Mouse (Mus musculus) MEL (cell line): ENCODE measurements at regions not wholly inside any gene's neighbourhood (a gene's known extent, or its start where the extent isn't known, plus 50 kb on each side); places are given as distances from the start of the nearest gene placed in this dataset.

Source experiments
- DNase-seq: peaks from one replicate; pipeline ENCODE4 v3.0.0; 2011; ENCODE audit warnings: low read depth, low spot score
- H3K27ac ChIP-seq: 2 replicates; pipeline ENCODE4 v1.5.1; 2012; ENCODE audit warnings: low read depth, mild to moderate bottlenecking, control low read depth, low read length, moderate library complexity; ENCODE audit not compliant: control insufficient read depth
- H3K27me3 ChIP-seq, 2 experiments: fragments of 150-350 bp in 1 of 2; sonication (generic) in 1 of 2; 2 replicates each; pipeline ENCODE4 v1.6.1; 2012; ENCODE audit warnings: low read length in 2 of 2, mild to moderate bottlenecking in 2 of 2, improper control_type of control experiment in 1 of 2, moderate library complexity in 1 of 2; ENCODE audit not compliant: insufficient read depth in 2 of 2, control insufficient read depth in 1 of 2
- H3K36me3 ChIP-seq, 2 experiments: 2 replicates each; pipeline ENCODE4 v1.6.1; 2012 to 2014; ENCODE audit warnings: low read length in 2 of 2, improper control_type of control experiment in 1 of 2, inconsistent platforms in 1 of 2, mild to moderate bottlenecking in 1 of 2; ENCODE audit not compliant: insufficient read depth in 2 of 2, control insufficient read depth in 1 of 2
- H3K4me1 ChIP-seq, 2 experiments: fragments of 150-350 bp in 1 of 2; sonication (generic) in 1 of 2; 2 replicates each; pipeline ENCODE4 v1.6.1; 2012; ENCODE audit warnings: low read length in 2 of 2, improper control_type of control experiment in 1 of 2, mild to moderate bottlenecking in 1 of 2; ENCODE audit not compliant: insufficient read depth in 2 of 2, control insufficient read depth in 1 of 2
- H3K4me3 ChIP-seq, 2 experiments: fragments of 150-350 bp in 1 of 2; sonication (generic) in 1 of 2; 2 replicates each; pipeline ENCODE4 v1.5.1; 2012; ENCODE audit warnings: low read depth in 2 of 2, low read length in 2 of 2, mild to moderate bottlenecking in 2 of 2, moderate library complexity in 2 of 2, control low read depth in 1 of 2, improper control_type of control experiment in 1 of 2; ENCODE audit not compliant: control insufficient read depth in 1 of 2, insufficient read depth in 1 of 2
- H3K79me2 ChIP-seq: 2 replicates; pipeline ENCODE4 v1.6.1; 2012; ENCODE audit warnings: mild to moderate bottlenecking, low read length, moderate library complexity; ENCODE audit not compliant: control insufficient read depth, poor library complexity, insufficient read depth
- H3K9ac ChIP-seq: 2 replicates; pipeline ENCODE4 v1.6.1; 2012; ENCODE audit warnings: low read depth, mild to moderate bottlenecking, control low read depth, low read length, moderate library complexity; ENCODE audit not compliant: control insufficient read depth, poor library complexity, severe bottlenecking
- H3K9me3 ChIP-seq: fragments of 150-350 bp; sonication (generic); replicated peaks from 2 replicates; pipeline ENCODE4 v1.6.1; 2012; ENCODE audit warnings: mild to moderate bottlenecking, low read length, improper control_type of control experiment, moderate library complexity; ENCODE audit not compliant: insufficient read depth
- CHD2 ChIP-seq: IDR thresholded peaks from 2 replicates; pipeline ENCODE4 v1.6.1; 2011; ENCODE audit warnings: low read length, improper control_type of control experiment
- CTCF ChIP-seq, 3 experiments: IDR thresholded peaks in 2 of 3; conservative IDR thresholded peaks in 1 of 3; 2 replicates each; pipeline ENCODE4 v1.5.1; 2011 to 2012; ENCODE audit warnings: low read length in 3 of 3, low read depth in 2 of 3, mild to moderate bottlenecking in 2 of 3, improper control_type of control experiment in 1 of 3, inconsistent platforms in 1 of 3, mixed read lengths in 1 of 3, moderate library complexity in 1 of 3; ENCODE audit not compliant: control insufficient read depth in 1 of 3, insufficient read depth in 1 of 3, poor library complexity in 1 of 3, severe bottlenecking in 1 of 3
- E2F4 ChIP-seq: IDR thresholded peaks from 2 replicates; pipeline ENCODE4 v1.6.1; 2011; ENCODE audit warnings: low read depth, low read length, improper control_type of control experiment, borderline replicate concordance
- ELF1 ChIP-seq: IDR thresholded peaks from 2 replicates; pipeline ENCODE4 v1.6.1; 2014; ENCODE audit warnings: low read depth, mild to moderate bottlenecking, inconsistent platforms, low read length, improper control_type of control experiment, moderate library complexity
- EP300 ChIP-seq, 2 experiments: IDR thresholded peaks; 2 replicates each; pipeline ENCODE4 v1.6.1; 2011; ENCODE audit warnings: improper control_type of control experiment in 2 of 2, low read length in 2 of 2, low read depth in 1 of 2, mild to moderate bottlenecking in 1 of 2
- ETS1 ChIP-seq: IDR thresholded peaks from 2 replicates; pipeline ENCODE4 v1.6.1; 2012; ENCODE audit warnings: low read depth, mild to moderate bottlenecking, inconsistent platforms, low read length, improper control_type of control experiment, moderate library complexity
- HCFC1 ChIP-seq: IDR thresholded peaks from 2 replicates; pipeline ENCODE4 v1.6.1; 2012; ENCODE audit warnings: low read depth, mild to moderate bottlenecking, inconsistent platforms, low read length, improper control_type of control experiment, moderate library complexity
- KAT2A ChIP-seq: conservative IDR thresholded peaks from 2 replicates; pipeline ENCODE4 v1.6.1; 2012; ENCODE audit warnings: low read depth, low read length, improper control_type of control experiment, inconsistent platforms
- MAFK ChIP-seq: IDR thresholded peaks from 2 replicates; pipeline ENCODE4 v1.6.1; 2011; ENCODE audit warnings: low read depth, mild to moderate bottlenecking, low read length, improper control_type of control experiment, borderline replicate concordance
- MXI1 ChIP-seq: IDR thresholded peaks from 2 replicates; pipeline ENCODE4 v1.6.1; 2011; ENCODE audit warnings: mild to moderate bottlenecking, low read depth, low read length, improper control_type of control experiment
- MYC ChIP-seq: IDR thresholded peaks from 2 replicates; pipeline ENCODE4 v1.6.1; 2011; ENCODE audit warnings: low read depth, mild to moderate bottlenecking, low read length, improper control_type of control experiment, moderate library complexity
- POLR2AphosphoS2 ChIP-seq: IDR thresholded peaks from 2 replicates; pipeline ENCODE4 v1.6.1; 2011; ENCODE audit warnings: low read length, improper control_type of control experiment
- RAD21 ChIP-seq: IDR thresholded peaks from 2 replicates; pipeline ENCODE4 v1.6.1; 2011; ENCODE audit warnings: mild to moderate bottlenecking, low read depth, low read length, improper control_type of control experiment
- RCOR1 ChIP-seq: IDR thresholded peaks from 2 replicates; pipeline ENCODE4 v1.6.1; 2012; ENCODE audit warnings: low read depth, mild to moderate bottlenecking, inconsistent platforms, low read length, improper control_type of control experiment
- SIN3A ChIP-seq: IDR thresholded peaks from 2 replicates; pipeline ENCODE4 v1.6.1; 2012; ENCODE audit warnings: low read length, improper control_type of control experiment, inconsistent platforms
- TCF12 ChIP-seq: IDR thresholded peaks from 2 replicates; pipeline ENCODE4 v1.6.1; 2014; ENCODE audit warnings: low read depth, mild to moderate bottlenecking, inconsistent platforms, low read length, improper control_type of control experiment, moderate library complexity
- UBTF ChIP-seq: IDR thresholded peaks from 2 replicates; pipeline ENCODE4 v1.6.1; 2012; ENCODE audit warnings: low read depth, mild to moderate bottlenecking, inconsistent platforms, low read length, improper control_type of control experiment, moderate library complexity, borderline replicate concordance; ENCODE audit not compliant: insufficient read depth
- ZC3H11A ChIP-seq: IDR thresholded peaks from 2 replicates; pipeline ENCODE4 v1.6.1; 2012; ENCODE audit warnings: low read depth, mild to moderate bottlenecking, inconsistent platforms, low read length, improper control_type of control experiment
- ZMIZ1 ChIP-seq: IDR thresholded peaks from 2 replicates; pipeline ENCODE4 v1.6.1; 2012; ENCODE audit warnings: low read depth, mild to moderate bottlenecking, inconsistent platforms, low read length, improper control_type of control experiment, moderate library complexity
- ZNF384 ChIP-seq: IDR thresholded peaks from 2 replicates; pipeline ENCODE4 v1.6.1; 2012; ENCODE audit warnings: low read depth, mild to moderate bottlenecking, inconsistent platforms, low read length, improper control_type of control experiment

DNA sequence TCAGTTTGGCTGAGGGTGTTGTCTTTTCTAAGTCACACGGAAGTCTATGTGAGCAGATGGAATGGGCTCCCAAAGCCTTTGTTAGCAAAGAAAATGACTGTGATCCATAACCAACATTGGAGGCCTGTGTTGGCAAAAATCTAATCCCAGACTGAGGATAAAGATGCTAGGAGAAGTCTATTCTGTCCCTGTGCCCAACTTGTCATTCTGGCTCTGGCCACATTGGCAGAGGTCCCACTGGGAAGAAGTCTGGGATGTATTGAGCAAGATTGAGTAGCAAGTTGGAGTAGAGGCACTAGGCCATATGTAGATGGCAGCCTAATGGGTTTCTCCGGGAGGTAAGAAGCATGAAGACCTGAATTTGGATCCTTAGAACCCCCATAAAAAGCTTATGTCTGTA lies 54.1 kb downstream of the Nog start:
- H3K36me3 ChIP-seq, result no peaks in the 10 kb centered on the region
- H3K79me2 ChIP-seq, result no peaks in the 10 kb centered on the region
- DNase-seq, result no peak
- H3K9me3 ChIP-seq, result no peaks in the 10 kb centered on the region
- no peaks in the 10 kb centered on the region for H3K4me1 ChIP-seq
- H3K27me3 ChIP-seq, result no peaks in the 10 kb centered on the region
- H3K4me3 ChIP-seq, result no peak overlapping the region
- H3K9ac ChIP-seq, result no peak overlapping the region
- no peak overlapping the region for H3K27ac ChIP-seq
- TF ChIP-seq CHD2, result no peak
- TF ChIP-seq ZC3H11A, result no peak
- no peak for TF ChIP-seq HCFC1
- no peak for TF ChIP-seq ETS1

DNA sequence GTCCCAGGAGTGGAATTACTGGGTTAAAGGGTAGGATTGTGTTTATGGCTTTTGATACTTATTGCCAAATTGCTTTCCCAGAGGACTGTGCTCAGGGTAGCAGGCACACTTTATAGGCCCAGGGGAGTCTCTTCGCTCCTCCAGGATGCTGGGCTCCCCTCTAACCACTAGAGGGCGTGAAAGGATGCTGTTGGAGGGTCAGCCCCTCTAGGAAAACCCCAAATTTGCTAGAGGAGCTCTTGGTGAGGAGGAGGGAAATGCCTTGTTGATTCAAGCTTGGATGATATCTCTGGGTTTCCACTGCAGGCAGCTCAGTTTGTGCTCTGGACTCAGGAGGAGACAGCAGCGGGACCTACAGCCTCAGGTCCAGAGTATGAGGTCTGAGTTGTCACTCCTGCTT lies 58.8 kb downstream of the Nog start:
- H3K36me3 ChIP-seq, result no peaks in the 10 kb centered on the region
- H3K9ac ChIP-seq, result no peak overlapping the region
- H3K4me1 ChIP-seq, result no peaks in the 10 kb centered on the region
- H3K27me3 ChIP-seq, result no peaks in the 10 kb centered on the region
- H3K4me3 ChIP-seq, result no peak overlapping the region
- no peaks in the 10 kb centered on the region for H3K79me2 ChIP-seq
- DNase-seq, result no peak
- H3K9me3 ChIP-seq, result no peaks in the 10 kb centered on the region
- peak in 2 of 3 experiments; percentile 26 to 38; a peak in 4 of 6 replicates for TF ChIP-seq CTCF (IDR thresholded peaks at IDR 0.05 in 2 of 3, conservative IDR thresholded peaks at IDR 0.05 in 1 of 3; ENCODE audit: control insufficient read depth in 1 of 3, insufficient read depth in 1 of 3, low read depth in 2 of 3, low read length in 3 of 3, poor library complexity in 1 of 3, severe bottlenecking in 1 of 3)
- TF ChIP-seq ELF1, result no peak
- no peak overlapping the region for H3K27ac ChIP-seq

DNA sequence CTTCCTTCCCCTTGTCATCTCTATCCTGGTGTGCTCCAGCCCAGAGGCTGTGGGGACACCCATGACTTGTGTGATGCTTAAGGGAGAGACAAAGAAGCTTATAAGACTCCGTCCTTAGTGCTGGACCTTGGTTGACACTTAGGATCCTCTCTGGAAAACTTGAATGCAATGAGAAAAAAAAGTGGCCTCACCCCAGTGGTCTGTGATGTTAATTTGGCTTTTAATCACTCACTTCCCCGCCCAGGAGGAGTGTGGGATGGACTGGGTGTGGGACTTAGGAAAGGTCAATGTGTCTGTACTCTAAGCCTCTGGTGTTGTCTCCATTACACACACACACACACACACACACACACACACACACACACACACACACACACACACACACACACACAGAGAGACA lies 60.0 kb downstream of the Nog start:
- no peak for DNase-seq
- no peaks in the 10 kb centered on the region for H3K79me2 ChIP-seq

DNA sequence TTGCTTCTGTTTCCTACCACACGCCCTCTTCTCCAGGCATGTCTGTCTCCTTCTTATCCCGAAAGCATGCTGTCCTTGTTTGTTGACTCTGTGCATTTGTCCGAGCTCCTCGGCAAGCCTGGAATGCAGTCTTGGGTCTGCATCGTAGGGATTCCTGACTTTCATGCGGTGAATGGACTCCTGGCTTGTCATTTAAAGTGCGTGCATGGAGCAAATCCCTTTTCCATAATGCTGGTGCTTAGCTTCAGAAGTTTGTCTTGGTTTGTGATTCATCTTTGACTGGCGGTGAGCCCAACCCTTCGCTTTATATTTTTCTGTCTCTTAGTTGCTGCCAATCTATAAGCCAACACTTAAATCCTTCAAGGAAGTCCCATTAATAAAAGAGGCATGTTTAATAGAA lies 62.2 kb downstream of the Nog start:
- H3K36me3 ChIP-seq, result no peaks in the 10 kb centered on the region
- H3K4me3 ChIP-seq, result no peak overlapping the region
- TF ChIP-seq HCFC1 (no peak), MYC (no peak), RAD21 (no peak), TCF12 (no peak), E2F4 (no peak), KAT2A (no peak), UBTF (no peak), ETS1 (no peak), ZMIZ1 (no peak)
- H3K9me3 ChIP-seq, result no peaks in the 10 kb centered on the region
- no peaks in the 10 kb centered on the region for H3K79me2 ChIP-seq
- no peak for DNase-seq
- H3K27me3 ChIP-seq, result no peaks in the 10 kb centered on the region
- no peaks in the 10 kb centered on the region for H3K4me1 ChIP-seq
- no peak overlapping the region for H3K27ac ChIP-seq
- no peak overlapping the region for H3K9ac ChIP-seq

More for the DNA sequence above, 60.0 kb downstream of the Nog start:
- Histone ChIP-seq H3K4me3 (no peak overlapping the region), H3K36me3 (no peaks in the 10 kb centered on the region), H3K27ac (no peak overlapping the region), H3K9me3 (no peaks in the 10 kb centered on the region), H3K4me1 (no peaks in the 10 kb centered on the region), H3K27me3 (no peaks in the 10 kb centered on the region), H3K9ac (no peak overlapping the region)
- TF ChIP-seq RCOR1 (no peak), E2F4 (no peak), SIN3A (no peak), POLR2AphosphoS2 (no peak), EP300 (IDR thresholded peaks at IDR 0.05; ENCODE audit: low read depth in 1 of 2, low read length in 2 of 2) (no peak), ZMIZ1 (no peak), MAFK (no peak), ELF1 (no peak), RAD21 (no peak), MXI1 (no peak), ZNF384 (no peak)
